Mouse (Mus musculus) testis, adult 2 months (tissue): ENCODE results near the gene Cd209d. TPM values are rescaled to one million over a fixed set of nuclear protein-coding genes. Genes with fewer than 3 reads are reported as not detected.
"Not testable (repeated sequence)": the region's sequence is repeated elsewhere in the genome, so short reads cannot be mapped to it uniquely, and the experiment has no call there.

Source experiments
- H3K27ac ChIP-seq: fragments of 200-500 bp; 2 replicates; pipeline ENCODE4 v1.5.1; 2012; ENCODE audit warnings: low read depth, low read length; ENCODE audit not compliant: control insufficient read depth, insufficient read depth
- H3K27me3 ChIP-seq: fragments of 200-500 bp; 2 replicates; pipeline ENCODE4 v1.6.1; 2012; ENCODE audit warnings: mild to moderate bottlenecking, low read length, moderate library complexity; ENCODE audit not compliant: control insufficient read depth, insufficient read depth
- H3K36me3 ChIP-seq: fragments of 200-500 bp; 2 replicates; pipeline ENCODE4 v1.6.1; 2012; ENCODE audit warnings: mild to moderate bottlenecking, low read length; ENCODE audit not compliant: control insufficient read depth, insufficient read depth
- H3K4me1 ChIP-seq: fragments of 200-500 bp; 2 replicates; pipeline ENCODE4 v1.6.1; 2012; ENCODE audit warnings: low read length; ENCODE audit not compliant: control insufficient read depth, insufficient read depth
- H3K4me3 ChIP-seq: fragments of 200-500 bp; 2 replicates; pipeline ENCODE4 v1.5.1; 2012; ENCODE audit warnings: low read depth, mild to moderate bottlenecking, low read length, moderate library complexity, mixed read lengths; ENCODE audit not compliant: control insufficient read depth
- CTCF ChIP-seq: fragments of 200-500 bp; IDR thresholded peaks from 2 replicates; pipeline ENCODE4 v1.5.1; 2012; ENCODE audit warnings: low read depth, mild to moderate bottlenecking, inconsistent platforms, low read length, moderate library complexity; ENCODE audit not compliant: control insufficient read depth, insufficient read depth, insufficient replicate concordance
- POLR2A ChIP-seq: fragments of 200-500 bp; IDR thresholded peaks from 2 replicates; pipeline ENCODE4 v1.6.1; 2012; ENCODE audit warnings: low read depth, mild to moderate bottlenecking, inconsistent platforms, low read length, moderate library complexity; ENCODE audit not compliant: control insufficient read depth
- polyA plus RNA-seq: library from polyadenylated mRNA; depleted of rRNA; stranded (reverse); fragments of >200 nt; gene quantifications from 2 replicates; pipeline ENCODE4 v1.2.3, GENCODE M21; 2012; rRNA removed

The Cd209d gene
- polyA plus RNA-seq, result 0.12 TPM in 1 of 2 replicates, not detected in the other

DNA sequence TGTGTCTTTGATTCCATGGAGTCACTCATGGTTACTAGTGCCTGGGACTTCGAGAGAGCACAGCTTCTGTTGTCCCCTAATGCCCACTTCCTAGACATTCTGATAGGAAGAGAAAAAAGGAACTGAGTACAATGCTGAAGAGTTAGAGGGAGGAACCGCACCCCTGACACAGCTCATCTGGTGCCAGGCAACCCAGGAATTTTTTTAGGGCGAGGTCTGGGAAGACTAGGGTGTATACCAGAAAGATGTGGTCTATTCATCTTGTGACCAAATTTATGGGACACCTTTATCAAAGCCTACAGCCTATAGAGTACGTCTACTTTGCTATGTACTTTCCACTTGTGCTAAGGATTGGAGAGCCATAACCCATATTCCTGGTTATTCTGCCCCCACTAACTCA, at the start of gene Cd209d:
Cd209d (minus strand) TSS at position 101 of the 400 bp plus-strand sequence.
- H3K27me3 ChIP-seq, result no peaks in the 10 kb centered on the region
- no peaks in the 10 kb centered on the region for H3K4me1 ChIP-seq
- TF ChIP-seq CTCF (no peak), POLR2A (no peak)
- no peak within 1 kb of the TSS for H3K4me3 ChIP-seq
- H3K36me3 ChIP-seq, result no peaks in the 10 kb centered on the region
- no peak within 1 kb of the TSS for H3K27ac ChIP-seq

GRCm38 (mm10) chr8:3926744-3927143, 48.4 kb upstream of the Cd209d start, which contains the start of gene Cd209b:
Cd209b (minus strand) TSS chr8:3926844.
- no peaks in the 10 kb centered on the region for H3K4me1 ChIP-seq
- TF ChIP-seq CTCF (no peak), POLR2A (no peak)
- H3K27me3 ChIP-seq, result no peaks in the 10 kb centered on the region
- no peaks in the 10 kb centered on the region for H3K36me3 ChIP-seq
- no peak within 1 kb of the TSS for H3K4me3 ChIP-seq
- no peak within 1 kb of the TSS for H3K27ac ChIP-seq

GRCm38 (mm10) chr8:3876121-3876520, 2.2 kb downstream of the Cd209d start:
- Histone ChIP-seq H3K27me3 (no peaks in the 10 kb centered on the region), H3K36me3 (no peaks in the 10 kb centered on the region), H3K4me1 (no peaks in the 10 kb centered on the region), H3K4me3 (no peak overlapping the region), H3K27ac (no peak overlapping the region)
- TF ChIP-seq CTCF, result no peak
- no peak for TF ChIP-seq POLR2A

GRCm38 (mm10) chr8:3862736-3863135, 15.6 kb downstream of the Cd209d start:
- H3K4me3 ChIP-seq, H3K27ac ChIP-seq, H3K27me3 ChIP-seq, H3K4me1 ChIP-seq, H3K36me3 ChIP-seq: not testable (repeated sequence)

GRCm38 (mm10) chr8:3854209-3854608, 24.1 kb downstream of the Cd209d start, which contains the start of gene Cd209e:
Cd209e (minus strand) TSS chr8:3854309.
- Histone ChIP-seq H3K4me3 (no peak within 1 kb of the TSS), H3K4me1 (no peaks in the 10 kb centered on the region), H3K36me3 (no peaks in the 10 kb centered on the region), H3K27me3 (no peaks in the 10 kb centered on the region), H3K27ac (no peak within 1 kb of the TSS)
- TF ChIP-seq CTCF, result no peak
- TF ChIP-seq POLR2A, result no peak

Other genes starting within 250 kb of the Cd209d start
- gene Stxbp2, start 247.6 kb downstream of the Cd209d start, polyA plus RNA-seq, result 81.4 and 134 TPM in 2 replicates
- 3.7 and 6.3 TPM in 2 replicates for gene Retn, start 222.8 kb downstream of the Cd209d start, polyA plus RNA-seq
- 0.06 and 0.44 TPM in 2 replicates for gene Mcemp1, start 212.8 kb downstream of the Cd209d start, polyA plus RNA-seq
- gene Fcor, start 206.2 kb downstream of the Cd209d start, polyA plus RNA-seq, result 0.45 and 0.59 TPM in 2 replicates
- gene Trappc5, start 202.3 kb downstream of the Cd209d start, polyA plus RNA-seq, result 13.6 TPM in 2 replicates
- 0.12 and 0.23 TPM in 2 replicates for gene Fcer2a, start 184.4 kb downstream of the Cd209d start, polyA plus RNA-seq
- 17.6 and 42.1 TPM in 2 replicates for gene Clec4g, start 157.9 kb downstream of the Cd209d start, polyA plus RNA-seq
- gene Cd209a, start 129.6 kb downstream of the Cd209d start, polyA plus RNA-seq, result 0.08 TPM in 1 of 2 replicates, not detected in the other
- gene Cd209e, start 24.2 kb downstream of the Cd209d start, polyA plus RNA-seq, result not detected in 2 replicates
- gene Cd209b, start 48.3 kb upstream of the Cd209d start, polyA plus RNA-seq, result 0.11 TPM in 1 of 2 replicates, not detected in the other
- 1.7 and 1.9 TPM in 2 replicates for gene Cd209c, start 76.2 kb upstream of the Cd209d start, polyA plus RNA-seq
- gene Cd209f, start 227.3 kb upstream of the Cd209d start, polyA plus RNA-seq, result 0.47 and 1.2 TPM in 2 replicates